Comparison of ENCODE assay signal across 8 mouse cellular contexts in genomic region chr11:70699722-70700556, GRCm38 (mm10). TPM values are rescaled to one million over a fixed set of nuclear protein-coding genes. Genes with fewer than 3 reads are reported as not detected.
DNase-seq lines count a peak whose midpoint lies in the region; ATAC-seq and TF ChIP-seq lines count a peak whose summit lies in the region.

Inca1 (minus strand) TSS chr11:70700155.
Kif1c (plus strand) TSS chr11:70700548.

- H3K27me3 ChIP-seq in embryonic facial prominence, embryonic 15.5 days, result no peaks in the 10 kb centered on the region
- H3K27me3 ChIP-seq in kidney, embryonic 14.5 days (ENCODE audit: control insufficient read depth, insufficient read depth, low read length), result no peaks in the 10 kb centered on the region

- H3K9ac ChIP-seq in embryonic facial prominence, embryonic 15.5 days, result peak within 1 kb of the TSS; percentile 98
- peak within 1 kb of the TSS; percentile 92 for H3K9ac ChIP-seq in kidney, embryonic 14.5 days (ENCODE audit: low read depth, low read length)

- H3K9me3 ChIP-seq in embryonic facial prominence, embryonic 15.5 days (replicated peaks), result no peaks in the 10 kb centered on the region
- no peaks in the 10 kb centered on the region for H3K9me3 ChIP-seq in kidney, embryonic 14.5 days (ENCODE audit: control insufficient read depth, low read length)

- peak within 1 kb of the TSS; percentile 89 for H3K4me3 ChIP-seq in bone marrow, adult 2 months (replicated peaks; ENCODE audit: control insufficient read depth, low read depth, low read length)
- peak within 1 kb of the TSS; percentile 97 for H3K4me3 ChIP-seq in embryonic facial prominence, embryonic 15.5 days (replicated peaks)
- peak within 1 kb of the TSS; percentile 93 for H3K4me3 ChIP-seq in kidney, embryonic 14.5 days (ENCODE audit: low read length)

- H3K36me3 ChIP-seq in embryonic facial prominence, embryonic 15.5 days, result peaks cover 20% of the 10 kb centered on the region
- peaks cover 17% of the 10 kb centered on the region; the same call in 1 of the 2 replicates for H3K36me3 ChIP-seq in kidney, embryonic 14.5 days (ENCODE audit: control insufficient read depth, insufficient read depth, low read length)

- no peaks in the 10 kb centered on the region; the same call in 1 of the 2 replicates for H3K4me1 ChIP-seq in bone marrow, adult 2 months (ENCODE audit: control insufficient read depth, insufficient read depth, low read length)
- peaks cover 27% of the 10 kb centered on the region for H3K4me1 ChIP-seq in embryonic facial prominence, embryonic 15.5 days
- peaks cover 16% of the 10 kb centered on the region for H3K4me1 ChIP-seq in kidney, embryonic 14.5 days (ENCODE audit: control insufficient read depth, insufficient read depth, low read length)

- 2% methylated on average over 69 of the region's 69 CpGs for WGBS in bone marrow, adult 2 months
- 1% methylated on average over 68 of the region's 69 CpGs for WGBS in embryonic facial prominence, embryonic 15.5 days
- WGBS in kidney, embryonic 14.5 days, result under 1% methylated on average over 64 of the region's 69 CpGs

- peak within 1 kb of the TSS; percentile 81 for H3K4me2 ChIP-seq in embryonic facial prominence, embryonic 15.5 days (replicated peaks)
- peak within 1 kb of the TSS; percentile 66 for H3K4me2 ChIP-seq in kidney, embryonic 14.5 days (replicated peaks; ENCODE audit: low read depth, low read length)

- DNase-seq in 416B (ENCODE audit: low read depth) (peak; percentile 90), liver (peak; percentile 95)
- peak; percentile 97 for DNase-seq in heart, adult 9 months (ENCODE audit: low spot score in 2 of 2)
- peak; percentile 97 to 99 for DNase-seq in spleen, postnatal 4 days (ENCODE audit: low spot score in 2 of 2)

- TF ChIP-seq CTCF in bone marrow, adult 2 months (IDR thresholded peaks at IDR 0.05; ENCODE audit: control insufficient read depth, insufficient read depth, low read length), result no peak; the same call in 1 of the 2 replicates

- H3K27ac ChIP-seq in bone marrow, adult 2 months (ENCODE audit: control insufficient read depth, insufficient read depth, low read depth, low read length, poor library complexity), result peak within 1 kb of the TSS; percentile 83
- H3K27ac ChIP-seq in embryonic facial prominence, embryonic 15.5 days (replicated peaks), result peak within 1 kb of the TSS; percentile 98
- peak within 1 kb of the TSS; percentile 95 for H3K27ac ChIP-seq in kidney, embryonic 14.5 days (ENCODE audit: low read depth, low read length)

- ATAC-seq in embryonic facial prominence, embryonic 15.5 days (ENCODE audit: insufficient number of reproducible peaks, low FRiP score, low TSS enrichment, low read depth), result peak; percentile 94
- ATAC-seq in kidney, embryonic 14.5 days (ENCODE audit: low FRiP score, low TSS enrichment), result peak; percentile 95
- peak; percentile 94 for ATAC-seq in monocyte, adult 5-6 weeks (replicated peaks; ENCODE audit: insufficient number of reproducible peaks, low FRiP score, low TSS enrichment, poor library complexity, severe bottlenecking)

- peak; percentile 81; the same call in 1 of the 2 replicates for TF ChIP-seq POLR2A in bone marrow, adult 2 months (IDR thresholded peaks at IDR 0.05; ENCODE audit: borderline replicate concordance, control insufficient read depth, low read depth, low read length)

RNA-seq across cellular contexts. Expression of gene Inca1, which starts in this region (rescaled TPM):
- polyA plus RNA-seq in bone marrow, adult 2 months (2011; ENCODE audit: insufficient read depth, insufficient read length, low replicate concordance, missing spikeins), result not detected in 2 replicates
- polyA plus RNA-seq in embryonic facial prominence, embryonic 15.5 days (2015; fragmentation: Nextera tagmentation; extraction: Ambion mirVana), result 1.2 and 1.6 TPM in 2 replicates
- polyA plus RNA-seq in kidney, embryonic 14.5 days (2014; fragmentation: Nextera tagmentation; extraction: Ambion mirVana), result 1.3 and 2.1 TPM in 2 replicates
- total RNA-seq in monocyte, adult 5-6 weeks (2017), result 0.53 TPM in 1 of 3 replicates, not detected in the others

RNA-seq across cellular contexts. Expression of gene Kif1c, which starts in this region (rescaled TPM):
- 10.0 and 13.7 TPM in 2 replicates for polyA plus RNA-seq in bone marrow, adult 2 months (2011; ENCODE audit: insufficient read depth, insufficient read length, low replicate concordance, missing spikeins)
- 4.7 and 5.9 TPM in 2 replicates for polyA plus RNA-seq in embryonic facial prominence, embryonic 15.5 days (2015; fragmentation: Nextera tagmentation; extraction: Ambion mirVana)
- polyA plus RNA-seq in kidney, embryonic 14.5 days (2014; fragmentation: Nextera tagmentation; extraction: Ambion mirVana), result 10.0 and 15.6 TPM in 2 replicates
- total RNA-seq in monocyte, adult 5-6 weeks (2017), result 27.3 to 30.6 TPM (median 30.3 TPM) in 3 replicates

Comparison
In these comparisons a context has a peak if more than half of its experiments do, and no peak if none do; other contexts are left out.
1. Peak in every context shown above with its lines: DNase-seq, ATAC-seq, H3K4me3 ChIP-seq and H3K27ac ChIP-seq.